Mouse (Mus musculus) MEL (cell line): ENCODE results near the gene Pik3cg. TPM values are rescaled to one million over a fixed set of nuclear protein-coding genes. Genes with fewer than 3 reads are reported as not detected.

Experiments
- DNase-seq: peaks from one replicate; pipeline ENCODE4 v3.0.0; 2011; ENCODE audit warnings: low read depth, low spot score
- H3K27ac ChIP-seq: 2 replicates; pipeline ENCODE4 v1.5.1; 2012; ENCODE audit warnings: low read depth, mild to moderate bottlenecking, control low read depth, low read length, moderate library complexity; ENCODE audit not compliant: control insufficient read depth
- H3K27me3 ChIP-seq, 2 experiments: fragments of 150-350 bp in 1 of 2; sonication (generic) in 1 of 2; 2 replicates each; pipeline ENCODE4 v1.6.1; 2012; ENCODE audit warnings: low read length in 2 of 2, mild to moderate bottlenecking in 2 of 2, improper control_type of control experiment in 1 of 2, moderate library complexity in 1 of 2; ENCODE audit not compliant: insufficient read depth in 2 of 2, control insufficient read depth in 1 of 2
- H3K36me3 ChIP-seq, 2 experiments: 2 replicates each; pipeline ENCODE4 v1.6.1; 2012 to 2014; ENCODE audit warnings: low read length in 2 of 2, improper control_type of control experiment in 1 of 2, inconsistent platforms in 1 of 2, mild to moderate bottlenecking in 1 of 2; ENCODE audit not compliant: insufficient read depth in 2 of 2, control insufficient read depth in 1 of 2
- H3K4me1 ChIP-seq, 2 experiments: fragments of 150-350 bp in 1 of 2; sonication (generic) in 1 of 2; 2 replicates each; pipeline ENCODE4 v1.6.1; 2012; ENCODE audit warnings: low read length in 2 of 2, improper control_type of control experiment in 1 of 2, mild to moderate bottlenecking in 1 of 2; ENCODE audit not compliant: insufficient read depth in 2 of 2, control insufficient read depth in 1 of 2
- H3K4me3 ChIP-seq, 2 experiments: fragments of 150-350 bp in 1 of 2; sonication (generic) in 1 of 2; 2 replicates each; pipeline ENCODE4 v1.5.1; 2012; ENCODE audit warnings: low read depth in 2 of 2, low read length in 2 of 2, mild to moderate bottlenecking in 2 of 2, moderate library complexity in 2 of 2, control low read depth in 1 of 2, improper control_type of control experiment in 1 of 2; ENCODE audit not compliant: control insufficient read depth in 1 of 2, insufficient read depth in 1 of 2
- H3K79me2 ChIP-seq: 2 replicates; pipeline ENCODE4 v1.6.1; 2012; ENCODE audit warnings: mild to moderate bottlenecking, low read length, moderate library complexity; ENCODE audit not compliant: control insufficient read depth, poor library complexity, insufficient read depth
- H3K9ac ChIP-seq: 2 replicates; pipeline ENCODE4 v1.6.1; 2012; ENCODE audit warnings: low read depth, mild to moderate bottlenecking, control low read depth, low read length, moderate library complexity; ENCODE audit not compliant: control insufficient read depth, poor library complexity, severe bottlenecking
- H3K9me3 ChIP-seq: fragments of 150-350 bp; sonication (generic); replicated peaks from 2 replicates; pipeline ENCODE4 v1.6.1; 2012; ENCODE audit warnings: mild to moderate bottlenecking, low read length, improper control_type of control experiment, moderate library complexity; ENCODE audit not compliant: insufficient read depth
- CHD1 ChIP-seq: IDR thresholded peaks from 2 replicates; pipeline ENCODE4 v1.6.1; 2012; ENCODE audit warnings: low read depth, mild to moderate bottlenecking, inconsistent platforms, low read length, improper control_type of control experiment
- E2F4 ChIP-seq: IDR thresholded peaks from 2 replicates; pipeline ENCODE4 v1.6.1; 2011; ENCODE audit warnings: low read depth, low read length, improper control_type of control experiment, borderline replicate concordance
- ELF1 ChIP-seq: IDR thresholded peaks from 2 replicates; pipeline ENCODE4 v1.6.1; 2014; ENCODE audit warnings: low read depth, mild to moderate bottlenecking, inconsistent platforms, low read length, improper control_type of control experiment, moderate library complexity
- EP300 ChIP-seq, 2 experiments: IDR thresholded peaks; 2 replicates each; pipeline ENCODE4 v1.6.1; 2011; ENCODE audit warnings: improper control_type of control experiment in 2 of 2, low read length in 2 of 2, low read depth in 1 of 2, mild to moderate bottlenecking in 1 of 2
- GATA1 ChIP-seq: IDR thresholded peaks from 2 replicates; pipeline ENCODE4 v1.6.1; 2011; ENCODE audit warnings: low read depth, low read length, improper control_type of control experiment
- MAFK ChIP-seq: IDR thresholded peaks from 2 replicates; pipeline ENCODE4 v1.6.1; 2011; ENCODE audit warnings: low read depth, mild to moderate bottlenecking, low read length, improper control_type of control experiment, borderline replicate concordance
- MAX ChIP-seq: IDR thresholded peaks from 2 replicates; pipeline ENCODE4 v1.6.1; 2011; ENCODE audit warnings: low read length, improper control_type of control experiment
- RAD21 ChIP-seq: IDR thresholded peaks from 2 replicates; pipeline ENCODE4 v1.6.1; 2011; ENCODE audit warnings: mild to moderate bottlenecking, low read depth, low read length, improper control_type of control experiment
- RCOR1 ChIP-seq: IDR thresholded peaks from 2 replicates; pipeline ENCODE4 v1.6.1; 2012; ENCODE audit warnings: low read depth, mild to moderate bottlenecking, inconsistent platforms, low read length, improper control_type of control experiment
- SIN3A ChIP-seq: IDR thresholded peaks from 2 replicates; pipeline ENCODE4 v1.6.1; 2012; ENCODE audit warnings: low read length, improper control_type of control experiment, inconsistent platforms
- TAL1 ChIP-seq: IDR thresholded peaks from 2 replicates; pipeline ENCODE4 v1.6.1; 2012; ENCODE audit warnings: mild to moderate bottlenecking, inconsistent platforms, low read length, moderate library complexity, mixed read lengths
- TBP ChIP-seq: IDR thresholded peaks from 2 replicates; pipeline ENCODE4 v1.8.0; 2011; ENCODE audit warnings: low read depth, low read length, improper control_type of control experiment
- TCF12 ChIP-seq: IDR thresholded peaks from 2 replicates; pipeline ENCODE4 v1.6.1; 2014; ENCODE audit warnings: low read depth, mild to moderate bottlenecking, inconsistent platforms, low read length, improper control_type of control experiment, moderate library complexity
- ZC3H11A ChIP-seq: IDR thresholded peaks from 2 replicates; pipeline ENCODE4 v1.6.1; 2012; ENCODE audit warnings: low read depth, mild to moderate bottlenecking, inconsistent platforms, low read length, improper control_type of control experiment
- ZMIZ1 ChIP-seq: IDR thresholded peaks from 2 replicates; pipeline ENCODE4 v1.6.1; 2012; ENCODE audit warnings: low read depth, mild to moderate bottlenecking, inconsistent platforms, low read length, improper control_type of control experiment, moderate library complexity
- ZNF384 ChIP-seq: IDR thresholded peaks from 2 replicates; pipeline ENCODE4 v1.6.1; 2012; ENCODE audit warnings: low read depth, mild to moderate bottlenecking, inconsistent platforms, low read length, improper control_type of control experiment
- polyA plus RNA-seq, 2 experiments: library from polyadenylated mRNA; stranded (reverse) in 1 of 2; unstranded in 1 of 2; fragments of >175 nt in 1 of 2; fragments of >200 nt in 1 of 2; gene quantifications; 2 replicates each; pipeline versions ENCODE4 v1.2.1 to v1.2.4; 2012; ENCODE audit warnings: low replicate concordance in 2 of 2, low read depth in 1 of 2; ENCODE audit not compliant: insufficient read length in 2 of 2, insufficient read depth in 1 of 2, missing spikeins in 1 of 2
- total RNA-seq: library from RNA; depleted of rRNA; stranded (reverse); fragments of 300-350 nt; gene quantifications from 2 replicates; pipeline ENCODE4 v1.2.3, GENCODE M21; 2012

Pik3cg gene
- total and polyA plus RNA-seq, 3 experiments: 4.9 to 8.5 TPM; not detected in 1

DNA sequence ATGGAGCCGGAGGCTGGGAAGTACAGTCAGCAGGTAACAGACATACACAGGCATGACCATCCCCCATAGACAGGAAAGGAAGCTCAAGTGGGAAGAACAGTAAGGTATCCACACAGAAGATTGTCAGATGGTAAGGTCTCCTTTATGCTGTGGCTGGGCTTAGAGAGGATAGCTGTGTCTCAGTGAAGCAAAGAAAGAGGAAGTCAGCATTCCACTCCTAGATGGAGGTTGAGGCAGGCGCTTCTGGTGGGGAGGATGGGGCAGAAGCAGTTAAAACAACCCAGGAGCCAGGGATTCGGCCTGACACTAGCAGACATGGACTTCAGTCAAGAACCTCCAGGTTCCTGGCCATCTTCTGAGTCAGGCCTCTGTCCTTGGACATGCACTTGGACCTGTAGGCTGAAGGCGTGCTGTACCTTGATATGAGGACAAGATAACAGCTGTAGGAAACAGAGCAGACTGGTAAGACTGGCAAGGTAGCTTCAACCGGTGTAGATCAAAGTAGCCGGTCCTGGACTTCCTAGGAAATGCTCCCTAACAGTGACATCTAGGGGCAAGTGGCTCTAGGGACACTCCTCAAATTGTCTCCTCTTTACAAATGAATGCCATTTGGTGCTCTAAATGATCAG is 21.7 kb downstream of the Pik3cg start:
- no peaks in the 10 kb centered on the region for H3K9me3 ChIP-seq

DNA sequence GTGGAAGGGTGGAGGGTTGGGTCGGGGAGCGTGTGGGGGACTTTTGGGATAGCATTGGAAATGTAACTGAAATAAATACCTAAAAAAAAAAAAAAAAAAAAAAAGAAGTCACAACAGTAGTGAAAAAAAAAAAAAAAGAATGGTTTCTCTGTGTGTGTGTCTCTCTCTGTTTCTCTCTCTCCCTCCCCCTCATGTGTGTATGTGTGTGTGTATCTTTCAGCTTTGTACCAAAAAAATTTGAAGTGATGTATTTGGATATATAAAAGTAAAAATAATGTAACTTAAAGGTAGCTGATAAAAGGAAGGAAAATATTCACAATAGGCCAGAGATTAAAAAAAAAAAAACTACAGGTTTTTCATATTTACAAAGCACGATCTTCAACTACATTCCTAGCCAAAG is 23.6 kb downstream of the Pik3cg start:
- Histone ChIP-seq H3K9me3 (no peaks in the 10 kb centered on the region), H3K9ac (no peak overlapping the region), H3K4me1 (peaks cover 4 to 6% of the 10 kb centered on the region in 2 experiments), H3K79me2 (no peaks in the 10 kb centered on the region), H3K27ac (no peak overlapping the region), H3K36me3 (peaks cover 0 to 7% of the 10 kb centered on the region in 2 experiments; a peak in 2 of 4 replicates), H3K27me3 (no peaks in the 10 kb centered on the region), H3K4me3 (no peak overlapping the region)
- no peak for DNase-seq
- TF ChIP-seq E2F4 (no peak), MAFK (no peak), ZNF384 (no peak), RCOR1 (no peak), TBP (no peak), TAL1 (no peak), MAX (no peak), RAD21 (no peak), CHD1 (no peak), ZC3H11A (no peak), TCF12 (no peak)

More for the DNA sequence above, 21.7 kb downstream of the Pik3cg start:
- peaks cover 4 to 6% of the 10 kb centered on the region in 2 experiments for H3K4me1 ChIP-seq
- no peak overlapping the region for H3K4me3 ChIP-seq
- TF ChIP-seq GATA1 (peak; percentile 55; the same call in 1 of the 2 replicates), EP300 (IDR thresholded peaks at IDR 0.05; ENCODE audit: low read depth in 1 of 2, low read length in 2 of 2) (peak in 1 of 2 experiments; percentile 36; a peak in 1 of 4 replicates), ELF1 (no peak), CHD1 (no peak), SIN3A (no peak), ZMIZ1 (no peak)
- no peaks in the 10 kb centered on the region for H3K79me2 ChIP-seq
- H3K27ac ChIP-seq: no peak overlapping the region
- peaks cover 0 to 7% of the 10 kb centered on the region in 2 experiments; a peak in 2 of 4 replicates for H3K36me3 ChIP-seq
- H3K27me3 ChIP-seq: no peaks in the 10 kb centered on the region
- no peak overlapping the region for H3K9ac ChIP-seq
- DNase-seq: peak; percentile 69
